Mouse (Mus musculus): ENCODE measurements around the gene Cenpc1.

DNA sequence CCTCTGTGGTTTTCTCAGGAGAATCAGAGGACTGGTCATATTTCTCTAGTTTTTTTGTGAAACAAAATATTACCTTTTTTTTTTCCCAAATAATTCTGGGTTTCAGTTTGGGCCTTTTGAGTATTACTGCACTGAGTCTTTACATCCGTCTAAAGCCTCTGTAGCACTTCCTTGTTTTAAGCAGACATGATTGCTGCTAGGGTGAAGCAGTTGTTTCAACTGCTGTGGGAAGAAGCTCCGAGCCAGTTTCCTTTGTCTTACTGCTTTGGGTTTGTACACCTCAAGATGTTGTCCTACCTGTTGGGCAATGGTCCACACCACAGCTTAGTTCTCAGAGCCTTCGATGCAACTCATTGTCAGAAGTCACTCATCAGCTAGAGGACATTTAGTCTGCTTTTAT, 35.2 kb upstream of the Cenpc1 start:
- no peak for TF ChIP-seq POLR2A (IDR thresholded peaks at IDR 0.05; ENCODE audit: insufficient read depth, low read depth, low read length)
- TF ChIP-seq CTCF (IDR thresholded peaks at IDR 0.05; ENCODE audit: insufficient read depth, low read depth, low read length): no peak

Measured in olfactory bulb, adult 2 months (tissue).